Mouse (Mus musculus) erythroblast, embryonic 14.5 days (primary cell): Measurements from ENCODE around the gene Naaa.

Source experiments
- GATA1 ChIP-seq: IDR thresholded peaks from 2 replicates; pipeline ENCODE4 v1.6.1; 2012; ENCODE audit warnings: low read length, inconsistent platforms, mixed read lengths
- TAL1 ChIP-seq: IDR thresholded peaks from 3 replicates; pipeline ENCODE4 v1.6.1; 2012; ENCODE audit warnings: low read length, inconsistent platforms, mixed read lengths

DNA sequence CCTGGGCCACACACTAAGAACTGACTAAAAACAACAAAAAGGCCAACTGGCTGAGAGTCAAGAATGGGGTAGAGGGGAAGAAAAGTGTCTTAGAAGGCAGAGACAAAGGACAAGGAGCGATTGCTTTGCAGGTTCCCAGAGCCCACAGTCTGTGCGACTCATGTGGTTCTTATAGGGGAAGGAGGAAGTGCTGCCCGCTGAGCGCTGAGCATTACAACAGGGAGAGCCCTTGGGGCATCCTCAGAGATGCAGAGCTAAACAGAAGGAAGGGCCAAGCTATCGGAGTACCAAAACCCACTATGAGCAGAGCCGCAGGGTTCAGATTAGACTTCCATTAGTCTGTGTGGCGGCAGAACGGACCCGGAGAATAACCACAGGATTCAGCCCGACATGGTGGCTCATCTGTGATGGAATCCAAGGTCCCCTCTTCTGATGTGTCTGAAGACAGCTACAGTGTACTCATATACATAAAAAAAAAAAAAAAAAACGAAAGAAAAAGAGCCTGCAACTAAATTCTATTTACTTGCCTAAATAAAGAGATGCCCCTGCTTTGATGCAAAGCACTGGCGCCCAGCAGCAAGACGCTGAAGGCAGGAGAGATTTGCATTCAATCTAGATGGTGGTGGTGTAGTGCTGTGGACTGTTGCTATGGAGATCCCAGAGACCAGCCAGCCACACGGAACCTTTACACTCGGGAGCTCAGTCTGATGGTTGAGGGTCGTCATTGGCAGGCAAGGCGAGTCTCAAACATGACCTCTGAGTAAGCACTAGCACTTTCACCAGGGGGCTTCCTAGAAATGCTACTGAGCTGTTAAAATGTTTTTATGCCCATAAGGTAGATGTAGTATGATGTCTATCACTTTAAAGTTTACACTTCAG is 58.8 kb downstream of the Naaa start:
- TF ChIP-seq TAL1 (no peak), GATA1 (no peak)
